Mouse (Mus musculus): ENCODE data around the gene Creb3l1.

DNA sequence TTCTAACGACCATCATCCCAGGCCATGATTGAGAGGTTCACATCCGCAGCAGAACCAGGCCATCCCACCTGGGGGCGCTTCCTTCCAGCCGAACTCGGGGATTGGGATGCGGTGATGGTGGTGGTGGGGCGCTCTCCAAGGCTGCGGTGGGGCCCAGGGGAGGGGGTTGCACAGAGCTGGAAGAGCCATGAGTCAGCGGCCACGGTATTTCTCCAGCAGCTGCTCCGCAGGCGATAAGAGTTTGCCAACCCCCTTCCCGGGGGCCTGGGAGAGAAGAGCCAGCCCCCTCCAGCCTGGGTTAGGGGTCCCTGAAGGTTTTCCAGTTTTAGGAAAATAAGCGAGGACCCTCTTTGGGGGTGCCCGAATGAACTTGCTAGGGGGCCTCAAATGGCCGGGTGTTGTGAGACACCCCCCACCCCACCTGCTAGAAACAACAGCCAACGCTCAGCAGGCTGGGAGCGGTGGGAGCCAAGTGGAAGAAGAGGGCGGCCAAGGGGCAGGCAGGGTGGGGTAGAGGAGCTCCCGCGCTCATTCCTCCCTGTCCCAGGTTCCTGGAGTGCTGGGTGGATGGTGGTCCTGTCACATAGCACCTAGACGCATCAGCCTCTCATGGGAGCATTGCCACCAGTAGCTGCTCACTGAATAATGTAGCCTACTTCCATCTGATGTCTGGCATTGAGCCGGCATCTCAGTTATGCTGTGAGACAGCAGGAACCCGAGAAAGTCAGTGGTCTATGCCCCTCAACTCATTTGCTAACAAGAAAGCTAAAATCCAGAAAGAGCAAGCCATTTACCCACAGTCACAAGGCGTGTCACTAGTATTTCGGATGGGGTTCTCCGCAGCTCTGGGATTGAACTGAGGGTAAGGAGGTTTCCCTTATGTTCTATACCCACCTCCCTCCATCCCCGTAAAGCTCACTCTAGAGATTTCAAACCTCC is 17.1 kb downstream of the Creb3l1 start:
- TF ChIP-seq CTCF (IDR thresholded peaks at IDR 0.05; ENCODE audit: low read depth, low read length) (no peak), POLR2A (IDR thresholded peaks at IDR 0.05; ENCODE audit: borderline replicate concordance, low read depth, low read length) (no peak)

Measured in bone marrow macrophage, adult 2 months (primary cell).